Comparison of ENCODE assay signal across 8 mouse cellular contexts in genomic region chrX:11213492-11213891, GRCm38 (mm10).
DNase-seq lines count a peak whose midpoint lies in the region; ATAC-seq lines count a peak whose summit lies in the region.

No protein-coding gene starts in this region.

- WGBS in embryonic facial prominence, embryonic 11.5 days: 62% methylated on average over 3 of the region's 3 CpGs

- H3K27me3 ChIP-seq in embryonic facial prominence, embryonic 11.5 days (ENCODE audit: control insufficient read depth, insufficient read depth, low read length): no peaks in the 10 kb centered on the region

- H3K9me3 ChIP-seq in embryonic facial prominence, embryonic 11.5 days (replicated peaks; ENCODE audit: control insufficient read depth, low read length): no peaks in the 10 kb centered on the region

- no peak overlapping the region for H3K4me3 ChIP-seq in embryonic facial prominence, embryonic 11.5 days (ENCODE audit: low read depth, low read length)

- H3K27ac ChIP-seq in embryonic facial prominence, embryonic 11.5 days (replicated peaks; ENCODE audit: low read depth, low read length): no peak overlapping the region

- DNase-seq in frontal cortex, postnatal 14 days (ENCODE audit: low spot score in 2 of 2): no peak
- DNase-seq in 416B (ENCODE audit: low read depth): peak; percentile 52
- peak; percentile 57 for DNase-seq in adrenal gland, postnatal 14 days
- peak; percentile 49 for DNase-seq in embryonic facial prominence, embryonic 11.5 days (ENCODE audit: low spot score)
- peak; percentile 30 for DNase-seq in layer of hippocampus, adult 9-11 months
- DNase-seq in naive thymus-derived CD4-positive, alpha-beta T cell, adult 2 months (ENCODE audit: low read depth): peak; percentile 33
- DNase-seq in thymus, postnatal 36 days: peak; percentile 25 to 35

- peak; percentile 52; the same call in 1 of the 2 replicates for ATAC-seq in frontal cortex, adult (ENCODE audit: low TSS enrichment)
- ATAC-seq in embryonic facial prominence, embryonic 11.5 days (replicated peaks; ENCODE audit: insufficient number of reproducible peaks, low FRiP score, low TSS enrichment, low read depth): no peak

- no peaks in the 10 kb centered on the region for H3K36me3 ChIP-seq in embryonic facial prominence, embryonic 11.5 days (replicated peaks; ENCODE audit: control insufficient read depth, insufficient read depth, low read depth, low read length)

- H3K9ac ChIP-seq in embryonic facial prominence, embryonic 11.5 days (replicated peaks; ENCODE audit: low read length): no peak overlapping the region

- H3K4me2 ChIP-seq in embryonic facial prominence, embryonic 11.5 days (ENCODE audit: low read depth, low read length): no peak overlapping the region

- no peaks in the 10 kb centered on the region for H3K4me1 ChIP-seq in embryonic facial prominence, embryonic 11.5 days (ENCODE audit: control insufficient read depth, insufficient read depth, low read length)

Comparison
In these comparisons a context has a peak if more than half of its experiments do, and no peak if none do; other contexts are left out.
1. DNase-seq: peak in 416B (single experiment), adrenal gland, postnatal 14 days (single experiment), embryonic facial prominence, embryonic 11.5 days (single experiment), layer of hippocampus, adult 9-11 months (single experiment), naive thymus-derived CD4-positive, alpha-beta T cell, adult 2 months (single experiment) and thymus, postnatal 36 days (2 of 2); none in frontal cortex, postnatal 14 days (0 of 2).